Mouse (Mus musculus) liver, embryonic 16.5 days (tissue): ENCODE measurements around the gene Smurf2. TPM values are rescaled to one million over a fixed set of nuclear protein-coding genes. Genes with fewer than 3 reads are reported as not detected.
A peak's percentile ranks its signal among the peaks of the same experiment; 100 is the strongest.

Experiments
- ATAC-seq: fragments of 200-750 bp; cut with Nextera tagmentation; 2 replicates; pipeline ENCODE4 v1.8.0; 2017; ENCODE audit warnings: low read depth, mild to moderate bottlenecking, moderate number of reproducible peaks, moderate library complexity
- H3K27ac ChIP-seq: fragments of 300-500 bp; sonication (generic); 2 replicates; pipeline ENCODE4 v1.5.1; 2014; ENCODE audit warnings: mild to moderate bottlenecking, low read length
- H3K27me3 ChIP-seq: fragments of 300-500 bp; sonication (generic); 2 replicates; pipeline ENCODE4 v1.6.1; 2014; ENCODE audit warnings: low read depth, low read length, mixed read lengths; ENCODE audit not compliant: control insufficient read depth, insufficient read depth
- H3K36me3 ChIP-seq: fragments of 300-500 bp; sonication (generic); 2 replicates; pipeline ENCODE4 v1.6.1; 2014; ENCODE audit warnings: mild to moderate bottlenecking; ENCODE audit not compliant: control insufficient read depth, insufficient read depth
- H3K4me1 ChIP-seq: fragments of 300-500 bp; sonication (generic); 2 replicates; pipeline ENCODE4 v1.6.1; 2014; ENCODE audit warnings: low read depth, low read length, mixed read lengths; ENCODE audit not compliant: control insufficient read depth
- H3K4me2 ChIP-seq: fragments of 300-500 bp; sonication (generic); 2 replicates; pipeline ENCODE4 v1.6.1; 2014; ENCODE audit warnings: low read depth, low read length, mixed read lengths
- H3K4me3 ChIP-seq: fragments of 300-500 bp; sonication (generic); 2 replicates; pipeline ENCODE4 v1.5.1; 2014; ENCODE audit warnings: low read depth, mild to moderate bottlenecking, low read length
- H3K9ac ChIP-seq: fragments of 300-500 bp; sonication (generic); 2 replicates; pipeline ENCODE4 v1.6.1; 2014; ENCODE audit warnings: low read depth, low read length
- H3K9me3 ChIP-seq: fragments of 300-500 bp; sonication (generic); replicated peaks from 2 replicates; pipeline ENCODE4 v1.6.1; 2016; ENCODE audit warnings: low read length; ENCODE audit not compliant: control insufficient read depth
- WGBS: fragments of 180-500 bp; shearing (Covaris S2); extraction: QIAGEN DNeasy Blood & Tissue Kit; methylation state at CpG from one replicate; pipeline ENCODE4 v1.1.7; 2014; ENCODE audit not compliant: insufficient replicate concordance; 5-methylcytosine and 5-hydroxymethylcytosine counted together
- polyA plus RNA-seq: library from polyadenylated mRNA; unstranded; fragments of >200 nt; fragmentation: Nextera tagmentation; extraction: Ambion mirVana; gene quantifications from 2 replicates; pipeline ENCODE4 v1.2.1, GENCODE M21; 2015

The Smurf2 gene
- 3.3 and 3.4 TPM in 2 replicates for polyA plus RNA-seq

- Histone ChIP-seq H3K4me2 (peak within 1 kb of the TSS; percentile 95), H3K9me3 (no peaks in the 10 kb centered on the region), H3K9ac (peak within 1 kb of the TSS; percentile 93), H3K27ac (peak within 1 kb of the TSS; percentile 91), H3K4me3 (peak within 1 kb of the TSS; percentile 93), H3K4me1 (peaks cover 18% of the 10 kb centered on the region), H3K36me3 (no peaks in the 10 kb centered on the region), H3K27me3 (no peaks in the 10 kb centered on the region)
- 3% methylated on average over 49 of the region's 72 CpGs for WGBS
- peak; percentile 93 for ATAC-seq
These were observed at the start of gene Smurf2 for GRCm38 (mm10) chr11:106920551-106921379. TSS of gene Smurf2 (minus strand) at chr11:106920715.

GRCm38 (mm10) chr11:106969798-106970197 lies 49.3 kb upstream of the Smurf2 start:
- 80% methylated on average over 8 of the region's 8 CpGs for WGBS
- Histone ChIP-seq H3K9ac (no peak overlapping the region), H3K4me1 (no peaks in the 10 kb centered on the region), H3K9me3 (no peaks in the 10 kb centered on the region), H3K36me3 (no peaks in the 10 kb centered on the region), H3K4me2 (no peak overlapping the region), H3K27ac (no peak overlapping the region), H3K27me3 (no peaks in the 10 kb centered on the region), H3K4me3 (no peak overlapping the region)
- ATAC-seq: no peak

GRCm38 (mm10) chr11:106967630-106968029 lies 47.1 kb upstream of the Smurf2 start:
- no peak overlapping the region for H3K4me3 ChIP-seq
- WGBS: 44% methylated on average over 10 of the region's 10 CpGs
- H3K36me3 ChIP-seq: no peaks in the 10 kb centered on the region
- H3K4me2 ChIP-seq: no peak overlapping the region
- peak; percentile 41; the same call in 1 of the 2 replicates for ATAC-seq
- H3K27me3 ChIP-seq: no peaks in the 10 kb centered on the region
- H3K9me3 ChIP-seq: no peaks in the 10 kb centered on the region
- H3K9ac ChIP-seq: no peak overlapping the region
- H3K4me1 ChIP-seq: no peaks in the 10 kb centered on the region
- no peak overlapping the region for H3K27ac ChIP-seq

- no peak overlapping the region for H3K4me2 ChIP-seq
- no peak overlapping the region for H3K9ac ChIP-seq
- no peaks in the 10 kb centered on the region for H3K36me3 ChIP-seq
- no peak overlapping the region for H3K27ac ChIP-seq
- ATAC-seq: no peak
- no peaks in the 10 kb centered on the region for H3K27me3 ChIP-seq
- 75% methylated on average over 4 of the region's 4 CpGs for WGBS
- H3K9me3 ChIP-seq: no peaks in the 10 kb centered on the region
- H3K4me3 ChIP-seq: no peak overlapping the region
- peaks cover 4% of the 10 kb centered on the region for H3K4me1 ChIP-seq
These were observed 45.4 kb upstream of the Smurf2 start for GRCm38 (mm10) chr11:106965881-106966280.

DNA sequence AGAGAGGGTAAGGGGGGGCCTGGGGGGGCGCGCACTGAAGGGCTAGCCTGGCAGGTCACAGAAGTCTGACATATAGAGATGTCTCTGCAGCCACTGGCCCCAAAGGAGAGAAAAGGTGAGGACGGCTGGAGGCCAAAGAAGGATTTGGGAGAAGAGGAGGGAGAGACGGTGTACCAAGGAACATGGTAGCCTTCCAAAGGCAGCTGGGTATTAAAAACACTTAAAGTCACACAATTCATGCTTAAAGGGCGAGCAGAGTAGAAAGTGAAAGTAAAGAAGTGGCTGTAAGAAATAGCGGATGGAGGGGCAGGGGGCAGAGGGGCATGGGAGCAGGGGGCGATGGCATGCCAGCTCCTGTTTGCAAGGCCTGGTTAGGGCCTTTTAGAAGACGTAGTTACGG lies 41.8 kb upstream of the Smurf2 start:
- H3K27ac ChIP-seq: peak overlapping the region; percentile 23; the same call in 1 of the 2 replicates
- H3K4me2 ChIP-seq: no peak overlapping the region
- no peaks in the 10 kb centered on the region for H3K36me3 ChIP-seq
- ATAC-seq: no peak
- no peaks in the 10 kb centered on the region for H3K9me3 ChIP-seq
- WGBS: 69% methylated on average over 9 of the region's 9 CpGs
- no peak overlapping the region for H3K9ac ChIP-seq
- peaks cover 9% of the 10 kb centered on the region for H3K4me1 ChIP-seq
- no peaks in the 10 kb centered on the region for H3K27me3 ChIP-seq
- H3K4me3 ChIP-seq: no peak overlapping the region

GRCm38 (mm10) chr11:106961471-106962081 lies 41.1 kb upstream of the Smurf2 start:
- Histone ChIP-seq H3K36me3 (no peaks in the 10 kb centered on the region), H3K9ac (no peak overlapping the region)

DNA sequence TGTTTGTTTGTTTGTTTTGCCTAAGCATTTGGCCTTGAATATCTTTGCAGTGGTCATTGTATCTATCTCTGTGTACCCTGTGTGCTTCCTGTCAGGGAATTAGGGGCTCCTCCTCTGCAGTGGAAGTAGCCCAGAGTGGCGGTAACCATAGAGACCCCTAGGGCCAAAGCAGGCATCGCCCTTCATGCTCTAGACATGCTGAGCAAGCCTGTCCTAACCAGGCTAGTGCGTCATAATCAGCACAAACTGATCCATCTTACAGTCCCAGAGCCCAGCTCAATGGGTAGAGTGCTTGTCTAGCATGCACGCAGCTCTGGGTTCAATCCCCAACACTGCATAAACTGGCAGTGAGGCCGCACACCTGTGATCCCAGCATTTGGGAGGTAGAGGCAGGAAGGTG lies 38.6 kb upstream of the Smurf2 start:
- H3K4me1 ChIP-seq: peaks cover 9% of the 10 kb centered on the region
- no peak overlapping the region for H3K27ac ChIP-seq
- H3K4me2 ChIP-seq: no peak overlapping the region
- H3K9ac ChIP-seq: no peak overlapping the region
- H3K9me3 ChIP-seq: no peaks in the 10 kb centered on the region
- no peak for ATAC-seq
- 72% methylated on average over 5 of the region's 5 CpGs for WGBS
- H3K4me3 ChIP-seq: no peak overlapping the region
- no peaks in the 10 kb centered on the region for H3K27me3 ChIP-seq
- no peaks in the 10 kb centered on the region for H3K36me3 ChIP-seq

More at GRCm38 (mm10) chr11:106961471-106962081, 41.1 kb upstream of the Smurf2 start:
- Histone ChIP-seq H3K4me1 (peaks cover 9% of the 10 kb centered on the region), H3K4me2 (no peak overlapping the region), H3K4me3 (no peak overlapping the region), H3K27ac (peak overlapping the region; percentile 23), H3K9me3 (no peaks in the 10 kb centered on the region), H3K27me3 (no peaks in the 10 kb centered on the region)
- peak; percentile 15; the same call in 1 of the 2 replicates for ATAC-seq
- 14% methylated on average over 13 of the region's 13 CpGs for WGBS

- Histone ChIP-seq H3K27ac (no peak overlapping the region), H3K27me3 (no peaks in the 10 kb centered on the region), H3K4me2 (no peak overlapping the region), H3K4me1 (peaks cover 9% of the 10 kb centered on the region), H3K4me3 (no peak overlapping the region), H3K9me3 (no peaks in the 10 kb centered on the region), H3K9ac (no peak overlapping the region), H3K36me3 (no peaks in the 10 kb centered on the region)
- 62% methylated on average over 6 of the region's 6 CpGs for WGBS
- ATAC-seq: no peak
These were observed 38.0 kb upstream of the Smurf2 start for GRCm38 (mm10) chr11:106958407-106959071.
